Mouse (Mus musculus) heart, embryonic 11.5 days (tissue): ENCODE results near the gene Ebf4. TPM values are rescaled to one million over a fixed set of nuclear protein-coding genes. Genes with fewer than 3 reads are reported as not detected.

Experiments
- ATAC-seq: fragments of 200-750 bp; cut with Nextera tagmentation; replicated peaks from 2 replicates; pipeline ENCODE4 v1.8.0; 2017; ENCODE audit warnings: moderate library complexity; ENCODE audit not compliant: insufficient number of reproducible peaks, low FRiP score, low TSS enrichment
- H3K27ac ChIP-seq: fragments of 300-500 bp; sonication (generic); 2 replicates; pipeline ENCODE4 v1.5.1; 2014; ENCODE audit warnings: mild to moderate bottlenecking, low read depth, low read length
- H3K27me3 ChIP-seq: fragments of 300-500 bp; sonication (generic); 2 replicates; pipeline ENCODE4 v1.6.1; 2014; ENCODE audit warnings: mild to moderate bottlenecking, low read length, mixed read lengths; ENCODE audit not compliant: control insufficient read depth, insufficient read depth
- H3K36me3 ChIP-seq: fragments of 300-500 bp; sonication (generic); 2 replicates; pipeline ENCODE4 v1.6.1; 2014; ENCODE audit warnings: mild to moderate bottlenecking, low read length, moderate library complexity, mixed read lengths; ENCODE audit not compliant: control insufficient read depth, insufficient read depth
- H3K4me1 ChIP-seq: fragments of 300-500 bp; sonication (generic); 2 replicates; pipeline ENCODE4 v1.6.1; 2014; ENCODE audit warnings: low read length; ENCODE audit not compliant: control insufficient read depth, insufficient read depth
- H3K4me2 ChIP-seq: fragments of 300-500 bp; sonication (generic); 2 replicates; pipeline ENCODE4 v1.6.1; 2014; ENCODE audit warnings: mild to moderate bottlenecking, moderate library complexity
- H3K4me3 ChIP-seq: fragments of 300-500 bp; sonication (generic); 2 replicates; pipeline ENCODE4 v1.5.1; 2014; ENCODE audit warnings: low read depth, low read length
- H3K9ac ChIP-seq: fragments of 300-500 bp; sonication (generic); 2 replicates; pipeline ENCODE4 v1.6.1; 2014; ENCODE audit warnings: mild to moderate bottlenecking, low read depth, low read length, moderate library complexity
- H3K9me3 ChIP-seq: fragments of 300-500 bp; sonication (generic); replicated peaks from 2 replicates; pipeline ENCODE4 v1.6.1; 2016; ENCODE audit warnings: low read length; ENCODE audit not compliant: control insufficient read depth
- WGBS: fragments of 180-500 bp; shearing (Covaris S2); extraction: QIAGEN DNeasy Blood & Tissue Kit; methylation state at CpG from one replicate; pipeline ENCODE4 v1.1.7; 2014; ENCODE audit not compliant: insufficient replicate concordance; 5-methylcytosine and 5-hydroxymethylcytosine counted together
- polyA plus RNA-seq: library from polyadenylated mRNA; unstranded; fragments of >200 nt; fragmentation: Nextera tagmentation; extraction: Ambion mirVana; gene quantifications from 2 replicates; pipeline ENCODE4 v1.2.1, GENCODE M21; 2014

The Ebf4 gene
- 0.58 and 1.1 TPM in 2 replicates for polyA plus RNA-seq

DNA sequence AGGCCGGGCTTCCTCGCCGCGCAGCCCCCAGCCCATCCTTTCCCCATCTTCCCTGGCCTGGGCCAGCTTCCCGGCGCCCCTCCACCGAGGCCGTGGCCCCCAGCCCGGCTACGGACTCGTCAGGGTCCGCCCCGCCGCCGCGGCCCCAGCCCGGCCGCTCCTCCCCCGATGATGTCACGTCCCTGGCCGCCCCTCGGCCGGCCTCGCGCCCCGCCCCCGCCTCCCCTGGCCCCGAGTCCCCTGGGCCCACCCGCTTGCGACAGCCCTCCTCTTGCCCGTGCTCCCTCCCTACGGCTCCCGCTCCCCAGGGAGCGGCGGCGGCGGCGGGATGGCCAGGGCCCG, at the start of gene Ebf4:
Gene Ebf4 (plus strand): TSS at position 234 of the 342 bp plus-strand sequence.
- H3K27ac ChIP-seq, result 0 out of 2 replicates have a peak within 1 kb of the TSS, but pooled peaks have one; percentile 10
- H3K9me3 ChIP-seq, result no peaks in the 10 kb centered on the region
- peaks cover 28% of the 10 kb centered on the region for H3K4me1 ChIP-seq
- H3K36me3 ChIP-seq, result no peaks in the 10 kb centered on the region
- WGBS, result under 1% methylated on average over 27 of the region's 39 CpGs
- peak; percentile 64 for ATAC-seq
- peak within 1 kb of the TSS; percentile 70 for H3K4me2 ChIP-seq
- H3K27me3 ChIP-seq, result peaks cover 46% of the 10 kb centered on the region
- H3K4me3 ChIP-seq, result peak within 1 kb of the TSS; percentile 76
- peak within 1 kb of the TSS; percentile 72 for H3K9ac ChIP-seq

DNA sequence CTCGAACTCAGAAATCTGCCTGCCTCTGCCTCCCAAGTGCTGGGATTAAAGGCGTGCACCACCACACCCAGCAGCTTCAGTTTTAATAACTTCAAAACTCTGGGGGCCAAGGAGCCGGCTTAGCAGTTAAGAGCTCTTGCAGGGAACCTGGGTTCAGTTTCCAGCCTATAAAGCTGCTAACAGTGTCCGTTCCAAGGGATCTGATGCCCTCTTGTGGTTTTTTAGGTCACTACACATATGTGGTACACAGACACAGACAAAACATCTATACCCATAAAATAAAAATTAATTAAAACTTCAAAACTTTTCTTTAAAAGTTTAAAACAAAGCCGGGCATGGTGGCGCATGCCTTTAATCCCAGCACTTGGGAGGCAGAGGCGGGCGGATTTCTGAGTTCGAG, 48.1 kb upstream of the Ebf4 start:
- H3K9ac ChIP-seq, result no peak overlapping the region
- no peak overlapping the region for H3K4me2 ChIP-seq
- ATAC-seq, result no peak
- 49% methylated on average over 9 of the region's 9 CpGs for WGBS
- no peaks in the 10 kb centered on the region for H3K27me3 ChIP-seq
- no peak overlapping the region for H3K4me3 ChIP-seq
- no peaks in the 10 kb centered on the region for H3K4me1 ChIP-seq
- H3K36me3 ChIP-seq, result no peaks in the 10 kb centered on the region
- H3K9me3 ChIP-seq, result no peaks in the 10 kb centered on the region
- H3K27ac ChIP-seq, result no peak overlapping the region

DNA sequence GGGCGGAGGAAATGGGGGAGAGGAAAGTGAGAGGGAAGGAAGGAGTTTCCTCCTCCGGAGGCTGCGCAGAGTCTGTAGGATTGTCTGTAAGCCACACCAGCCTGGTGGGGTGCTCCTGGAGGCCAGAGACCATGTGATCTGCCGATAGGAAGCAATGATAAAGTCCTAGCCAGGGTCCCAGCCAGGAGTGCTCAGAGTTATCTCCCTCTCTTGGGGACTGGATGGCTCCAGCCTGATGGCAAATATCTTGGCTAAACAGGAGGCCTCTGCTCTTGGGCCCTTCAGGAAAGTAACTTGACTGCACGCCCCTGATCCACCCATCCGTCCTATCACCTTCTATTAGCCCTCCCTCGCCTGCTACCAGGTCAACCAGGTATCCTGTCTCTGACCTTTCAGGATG, 46.7 kb upstream of the Ebf4 start:
- no peaks in the 10 kb centered on the region for H3K9me3 ChIP-seq
- H3K4me2 ChIP-seq, result no peak overlapping the region
- H3K36me3 ChIP-seq, result no peaks in the 10 kb centered on the region
- H3K27ac ChIP-seq, result no peak overlapping the region
- WGBS, result 51% methylated on average over 7 of the region's 7 CpGs
- H3K4me1 ChIP-seq, result no peaks in the 10 kb centered on the region
- no peak overlapping the region for H3K9ac ChIP-seq
- no peak overlapping the region for H3K4me3 ChIP-seq
- no peak for ATAC-seq
- no peaks in the 10 kb centered on the region for H3K27me3 ChIP-seq

DNA sequence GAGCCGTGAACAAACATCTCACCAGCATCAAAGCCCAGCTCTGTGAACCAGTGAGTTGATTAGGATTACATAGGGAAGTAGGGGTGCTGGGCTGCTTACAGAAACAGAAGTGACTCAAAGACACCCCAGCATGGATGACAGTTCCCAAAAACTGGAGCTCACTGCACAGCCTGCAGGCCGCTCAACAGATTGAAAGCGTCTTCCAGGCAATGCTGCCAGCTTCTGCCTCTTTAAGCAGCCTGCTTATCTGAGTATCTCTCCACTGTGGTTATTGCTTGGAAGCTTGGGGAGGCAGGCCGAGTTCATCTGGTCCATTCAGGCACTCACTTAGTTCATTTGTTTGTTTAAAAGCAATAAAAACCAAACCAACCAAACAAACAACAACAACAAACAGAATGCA, 38.2 kb upstream of the Ebf4 start:
- Histone ChIP-seq H3K4me2 (no peak overlapping the region), H3K27me3 (no peaks in the 10 kb centered on the region), H3K27ac (no peak overlapping the region), H3K9me3 (no peaks in the 10 kb centered on the region), H3K4me3 (no peak overlapping the region), H3K36me3 (no peaks in the 10 kb centered on the region), H3K9ac (no peak overlapping the region), H3K4me1 (no peaks in the 10 kb centered on the region)
- 64% methylated on average over 4 of the region's 4 CpGs for WGBS
- no peak for ATAC-seq

DNA sequence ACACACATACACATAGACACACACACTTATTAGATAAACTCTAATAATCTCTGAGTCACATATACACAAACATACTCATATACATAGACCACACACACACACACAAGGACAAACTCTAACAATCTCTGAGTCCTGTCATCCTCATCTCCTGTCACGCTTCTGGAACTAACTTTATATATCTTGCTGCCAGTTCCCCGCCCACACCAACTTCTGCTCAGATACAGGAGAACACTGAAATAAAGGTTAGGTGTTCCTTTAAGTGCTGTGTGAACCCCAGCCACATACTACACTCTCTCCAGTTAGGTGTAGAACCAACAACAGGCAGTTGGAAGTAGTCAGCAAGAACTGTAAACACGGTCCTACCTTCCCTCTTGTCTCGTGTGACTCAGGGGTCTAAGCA, 34.1 kb upstream of the Ebf4 start:
- WGBS, result 77% methylated on average over 4 of the region's 4 CpGs
- no peak overlapping the region for H3K4me3 ChIP-seq

DNA sequence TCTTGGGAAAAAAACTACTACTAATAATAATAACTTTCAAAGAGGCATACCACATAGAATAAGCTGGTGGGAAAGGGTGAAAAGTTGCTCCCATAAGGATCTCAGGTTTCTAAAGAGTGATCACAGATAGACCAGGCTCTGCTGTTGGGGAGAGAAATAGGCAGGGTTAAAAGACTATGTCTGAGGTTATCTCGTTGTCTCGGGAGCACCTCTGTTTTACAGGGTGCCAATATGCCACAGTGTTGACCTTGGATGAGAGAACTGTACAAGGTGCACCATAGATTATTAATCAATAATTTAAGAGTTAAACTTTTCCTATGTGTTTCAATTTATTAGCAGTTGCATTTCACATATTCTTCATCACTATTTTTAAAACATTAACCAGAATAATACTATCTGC, 33.1 kb upstream of the Ebf4 start:
- Histone ChIP-seq H3K9ac (no peak overlapping the region), H3K4me1 (no peaks in the 10 kb centered on the region), H3K27ac (no peak overlapping the region), H3K4me3 (no peak overlapping the region), H3K27me3 (no peaks in the 10 kb centered on the region), H3K9me3 (no peaks in the 10 kb centered on the region), H3K36me3 (no peaks in the 10 kb centered on the region), H3K4me2 (no peak overlapping the region)
- WGBS, result 67% methylated on average over 2 of the region's 2 CpGs
- ATAC-seq, result no peak

More for the DNA sequence above, 34.1 kb upstream of the Ebf4 start:
- Histone ChIP-seq H3K27me3 (no peaks in the 10 kb centered on the region), H3K9ac (no peak overlapping the region), H3K9me3 (no peaks in the 10 kb centered on the region), H3K4me2 (no peak overlapping the region), H3K4me1 (no peaks in the 10 kb centered on the region), H3K27ac (no peak overlapping the region), H3K36me3 (no peaks in the 10 kb centered on the region)
- no peak for ATAC-seq

DNA sequence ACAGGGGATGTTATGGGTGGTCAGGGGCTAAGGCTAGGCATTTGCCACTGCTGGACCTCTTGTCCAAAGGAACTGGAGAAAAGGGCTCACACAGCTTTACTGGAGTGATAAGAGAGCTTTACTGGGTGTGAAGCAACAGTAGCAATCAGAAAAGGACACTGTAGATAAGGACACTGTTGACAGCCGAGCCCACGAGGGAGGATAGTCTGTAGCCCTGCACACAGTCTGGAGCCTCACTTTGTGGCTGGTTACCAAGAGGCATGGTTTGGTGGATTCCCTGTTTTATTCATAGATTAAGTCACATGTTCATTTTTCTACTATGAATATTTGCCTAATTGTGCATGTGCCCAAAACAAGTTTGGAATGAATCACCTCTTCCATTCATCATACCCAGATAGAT, 32.6 kb upstream of the Ebf4 start:
- Histone ChIP-seq H3K4me1 (no peaks in the 10 kb centered on the region), H3K4me3 (no peak overlapping the region), H3K4me2 (no peak overlapping the region), H3K36me3 (no peaks in the 10 kb centered on the region), H3K27me3 (no peaks in the 10 kb centered on the region), H3K9me3 (no peaks in the 10 kb centered on the region), H3K27ac (no peak overlapping the region), H3K9ac (no peak overlapping the region)
- peak; percentile 71 for ATAC-seq
- WGBS, result 6% methylated on average over 2 of the region's 2 CpGs

DNA sequence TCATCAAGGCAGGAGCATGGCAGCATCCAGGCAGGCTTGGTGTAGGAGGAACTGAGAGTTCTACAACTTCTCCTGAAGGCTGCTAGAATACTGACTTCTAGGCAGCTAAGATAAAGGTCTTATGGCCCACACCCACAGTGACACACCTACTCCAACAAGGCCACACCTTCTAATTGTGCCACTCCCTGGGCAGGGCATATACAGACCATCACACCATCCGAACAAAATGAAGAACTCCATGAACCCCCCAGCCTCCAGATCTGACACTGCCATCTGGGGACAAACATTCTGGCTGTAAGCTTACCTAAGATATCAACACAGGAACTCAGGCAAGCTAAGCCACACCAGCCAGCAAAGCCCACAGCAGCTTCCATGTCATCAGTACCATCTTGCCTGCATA, 29.4 kb upstream of the Ebf4 start:
- H3K4me3 ChIP-seq, result no peak overlapping the region
- H3K4me1 ChIP-seq, result no peaks in the 10 kb centered on the region
- ATAC-seq, result no peak
- H3K4me2 ChIP-seq, result no peak overlapping the region
- H3K9ac ChIP-seq, result no peak overlapping the region
- H3K27me3 ChIP-seq, result 0 out of 2 replicates have a peak, but pooled peaks cover 2% of the 10 kb centered on the region
- H3K36me3 ChIP-seq, result no peaks in the 10 kb centered on the region
- H3K27ac ChIP-seq, result no peak overlapping the region
- 92% methylated on average over 1 of the region's 1 CpGs for WGBS
- H3K9me3 ChIP-seq, result no peaks in the 10 kb centered on the region

DNA sequence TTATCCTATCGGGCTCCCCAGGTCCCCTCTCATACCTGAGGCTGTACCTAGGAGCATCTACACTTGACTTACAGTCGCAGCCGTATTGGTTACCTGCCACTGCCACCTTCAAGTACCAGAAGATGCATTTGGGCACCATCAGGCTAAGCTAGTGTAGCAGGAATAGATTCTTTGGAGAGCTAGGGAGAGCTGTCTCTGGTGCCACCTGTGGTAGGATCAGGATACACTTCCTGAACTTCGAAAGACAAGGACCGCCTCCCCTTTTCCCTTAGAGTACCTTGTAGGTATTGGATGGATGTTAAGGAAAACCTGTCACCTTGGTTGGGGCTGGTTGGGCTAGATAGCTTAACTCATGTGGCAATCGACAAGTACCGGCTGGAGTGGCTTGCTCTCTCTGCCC, 26.9 kb upstream of the Ebf4 start:
- no peak overlapping the region for H3K4me2 ChIP-seq
- no peak for ATAC-seq
- WGBS, result 62% methylated on average over 7 of the region's 7 CpGs

More for the DNA sequence above, 26.9 kb upstream of the Ebf4 start:
- H3K4me1 ChIP-seq, result peaks cover under 1% of the 10 kb centered on the region; the same call in 1 of the 2 replicates
- H3K27ac ChIP-seq, result no peak overlapping the region
- H3K4me3 ChIP-seq, result no peak overlapping the region
- H3K9me3 ChIP-seq, result no peaks in the 10 kb centered on the region
- H3K27me3 ChIP-seq, result 0 out of 2 replicates have a peak, but pooled peaks cover 2% of the 10 kb centered on the region
- H3K9ac ChIP-seq, result no peak overlapping the region
- H3K36me3 ChIP-seq, result no peaks in the 10 kb centered on the region
